ENCODE assay signal across 22 mouse cellular contexts in the genomic region with DNA sequence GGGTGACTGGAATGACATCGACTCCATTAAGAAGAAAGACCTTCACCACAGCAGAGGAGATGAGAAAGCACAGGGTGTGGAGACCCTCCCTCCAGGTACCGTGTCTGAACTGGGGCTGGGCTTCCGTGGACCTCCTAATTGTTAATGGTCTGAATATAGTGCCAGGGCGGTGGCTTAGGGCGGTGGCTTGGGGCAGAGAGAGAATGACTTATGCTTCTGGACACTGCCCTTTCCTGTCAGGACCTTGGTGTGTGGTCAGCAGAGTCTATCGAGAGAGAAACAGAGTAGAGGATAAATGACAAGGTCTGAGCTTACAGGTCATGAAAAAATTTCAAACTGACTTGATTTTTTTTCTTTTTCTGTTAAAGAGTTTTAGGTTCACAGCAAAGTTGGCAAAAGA.
A peak's percentile ranks its signal among the peaks of the same experiment; 100 is the strongest.
DNase-seq lines count a peak whose midpoint lies in the region; ATAC-seq and TF ChIP-seq lines count a peak whose summit lies in the region.
"Had no signal": no experiment of that assay in that cellular context is flagged by ENCODE, and none has a peak within 500 bp of the region (broad histone marks: within the 10 kb centered on the region; RNA-seq: fewer than 3 reads in every experiment).

No protein-coding gene starts in this region.

- H3K27me3 ChIP-seq in heart, embryonic 12.5 days (replicated peaks) = no peaks in the 10 kb centered on the region
- no peaks in the 10 kb centered on the region for H3K27me3 ChIP-seq in hindbrain, embryonic 10.5 days (ENCODE audit: insufficient read depth, poor library complexity, severe bottlenecking)
- H3K27me3 ChIP-seq in hindbrain, embryonic 11.5 days (ENCODE audit: control insufficient read depth, insufficient read depth, low read length) = no peaks in the 10 kb centered on the region
- no peaks in the 10 kb centered on the region for H3K27me3 ChIP-seq in midbrain, embryonic 10.5 days (ENCODE audit: low read depth, poor library complexity, severe bottlenecking)
- H3K27me3 ChIP-seq in midbrain, postnatal 0 days (ENCODE audit: insufficient read depth, low read length) = no peaks in the 10 kb centered on the region
- H3K27me3 ChIP-seq: embryonic facial prominence, embryonic 12.5 days; hindbrain, embryonic 12.5 days had no signal

- 77% methylated on average over 6 of the region's 6 CpGs for WGBS in heart, embryonic 12.5 days
- WGBS in hindbrain, embryonic 10.5 days = 88% methylated on average over 6 of the region's 6 CpGs
- 91% methylated on average over 6 of the region's 6 CpGs for WGBS in hindbrain, embryonic 11.5 days
- WGBS in midbrain, embryonic 10.5 days = 88% methylated on average over 6 of the region's 6 CpGs
- 90% methylated on average over 6 of the region's 6 CpGs for WGBS in midbrain, postnatal 0 days

- DNase-seq in heart, postnatal 14 days = no peak
- DNase-seq in hindbrain, embryonic 10.5 days (ENCODE audit: low spot score) = no peak
- DNase-seq in hindbrain, embryonic 11.5 days (ENCODE audit: low spot score) = no peak
- no peak for DNase-seq in midbrain, embryonic 10.5 days (ENCODE audit: low spot score)
- DNase-seq in midbrain, postnatal 0 days (ENCODE audit: low spot score) = no peak
- DNase-seq in layer of hippocampus, adult 11-12 months (ENCODE audit: low spot score) = no peak
- DNase-seq: cerebellum, adult 2 months; cerebellum, postnatal 25 days; forebrain, postnatal 0 days; kidney, adult 2 months; lung, adult 2 months; lung, postnatal 36 days; thymus, adult 18-20 months; thymus, postnatal 4 days had no signal

- no peaks in the 10 kb centered on the region for H3K9me3 ChIP-seq in heart, embryonic 12.5 days (replicated peaks)
- no peaks in the 10 kb centered on the region for H3K9me3 ChIP-seq in hindbrain, embryonic 10.5 days
- H3K9me3 ChIP-seq in hindbrain, embryonic 11.5 days (ENCODE audit: control insufficient read depth, low read length) = no peaks in the 10 kb centered on the region
- no peaks in the 10 kb centered on the region for H3K9me3 ChIP-seq in midbrain, embryonic 10.5 days (replicated peaks)
- no peaks in the 10 kb centered on the region for H3K9me3 ChIP-seq in midbrain, postnatal 0 days (ENCODE audit: low read length)
- H3K9me3 ChIP-seq: embryonic facial prominence, embryonic 12.5 days; hindbrain, embryonic 12.5 days had no signal

- no peak overlapping the region for H3K4me3 ChIP-seq in heart, embryonic 12.5 days
- H3K4me3 ChIP-seq in hindbrain, embryonic 10.5 days = no peak overlapping the region
- H3K4me3 ChIP-seq in hindbrain, embryonic 11.5 days (ENCODE audit: low read depth, low read length) = no peak overlapping the region
- no peak overlapping the region for H3K4me3 ChIP-seq in midbrain, embryonic 10.5 days
- no peak overlapping the region for H3K4me3 ChIP-seq in midbrain, postnatal 0 days (ENCODE audit: low read depth, low read length)
- H3K4me3 ChIP-seq: embryonic facial prominence, embryonic 12.5 days; hindbrain, embryonic 12.5 days; left cerebral cortex, adult 2 months had no signal

- no peak overlapping the region for H3K4me2 ChIP-seq in heart, embryonic 12.5 days
- H3K4me2 ChIP-seq in hindbrain, embryonic 11.5 days (replicated peaks; ENCODE audit: low read depth, low read length) = no peak overlapping the region
- H3K4me2 ChIP-seq in midbrain, postnatal 0 days (ENCODE audit: low read depth, low read length, poor library complexity, severe bottlenecking) = no peak overlapping the region
- H3K4me2 ChIP-seq: embryonic facial prominence, embryonic 12.5 days; hindbrain, embryonic 12.5 days; midbrain, embryonic 11.5 days had no signal

- H3K9ac ChIP-seq in heart, embryonic 12.5 days = no peak overlapping the region
- no peak overlapping the region for H3K9ac ChIP-seq in hindbrain, embryonic 11.5 days (ENCODE audit: low read depth, low read length)
- H3K9ac ChIP-seq in midbrain, postnatal 0 days (replicated peaks; ENCODE audit: low read length, poor library complexity, severe bottlenecking) = no peak overlapping the region
- H3K9ac ChIP-seq: embryonic facial prominence, embryonic 12.5 days; forebrain, postnatal 0 days; hindbrain, embryonic 12.5 days had no signal

- TF ChIP-seq CTCF in midbrain, postnatal 0 days (IDR thresholded peaks at IDR 0.05) = no peak

- intact Hi-C loops in heart, postnatal 14 days (cut with DNase I) = no loop called here

- ATAC-seq in heart, embryonic 12.5 days (ENCODE audit: insufficient number of reproducible peaks, low FRiP score) = no peak
- ATAC-seq in hindbrain, embryonic 11.5 days (ENCODE audit: low FRiP score) = no peak
- no peak for ATAC-seq in midbrain, postnatal 0 days (ENCODE audit: low FRiP score)
- no peak for ATAC-seq in activated CD4-positive, CD25-positive, alpha-beta regulatory T cell, adult 4 months
- ATAC-seq: forebrain, postnatal 0 days; inflammation-experienced regulatory T-cells, adult 6 months had no signal

- 0 out of 2 replicates have a peak, but pooled peaks cover 11% of the 10 kb centered on the region for H3K36me3 ChIP-seq in heart, embryonic 12.5 days
- peaks cover 28% of the 10 kb centered on the region for H3K36me3 ChIP-seq in hindbrain, embryonic 10.5 days
- H3K36me3 ChIP-seq in hindbrain, embryonic 11.5 days (ENCODE audit: control insufficient read depth, insufficient read depth, low read length) = no peaks in the 10 kb centered on the region
- H3K36me3 ChIP-seq in midbrain, embryonic 10.5 days = peaks cover 37% of the 10 kb centered on the region
- H3K36me3 ChIP-seq in midbrain, postnatal 0 days (ENCODE audit: insufficient read depth, low read length) = no peaks in the 10 kb centered on the region; the same call in 1 of the 2 replicates

- H3K27ac ChIP-seq in heart, embryonic 12.5 days (ENCODE audit: poor library complexity, severe bottlenecking) = peak overlapping the region; percentile 67
- peak overlapping the region; percentile 76 for H3K27ac ChIP-seq in hindbrain, embryonic 10.5 days
- H3K27ac ChIP-seq in hindbrain, embryonic 11.5 days (ENCODE audit: low read depth, low read length) = no peak overlapping the region
- peak overlapping the region; percentile 3; the same call in 1 of the 2 replicates for H3K27ac ChIP-seq in midbrain, embryonic 10.5 days (replicated peaks)
- H3K27ac ChIP-seq in midbrain, postnatal 0 days (ENCODE audit: low read depth, low read length) = no peak overlapping the region
- H3K27ac ChIP-seq: embryonic facial prominence, embryonic 12.5 days; kidney, postnatal 0 days; left cerebral cortex, adult 2 months had no signal

- peaks cover 35% of the 10 kb centered on the region for H3K4me1 ChIP-seq in heart, embryonic 12.5 days (replicated peaks)
- peaks cover 28% of the 10 kb centered on the region for H3K4me1 ChIP-seq in hindbrain, embryonic 10.5 days (replicated peaks)
- no peaks in the 10 kb centered on the region; the same call in 1 of the 2 replicates for H3K4me1 ChIP-seq in hindbrain, embryonic 11.5 days (replicated peaks; ENCODE audit: control insufficient read depth, insufficient read depth, low read length)
- peaks cover 30% of the 10 kb centered on the region for H3K4me1 ChIP-seq in midbrain, embryonic 10.5 days
- 0 out of 2 replicates have a peak, but pooled peaks cover 3% of the 10 kb centered on the region for H3K4me1 ChIP-seq in midbrain, postnatal 0 days (ENCODE audit: insufficient read depth, low read length)

Comparison
In these comparisons a context has a peak if more than half of its experiments do, and no peak if none do; other contexts are left out.
1. H3K27ac ChIP-seq: peak in heart, embryonic 12.5 days (single experiment), hindbrain, embryonic 10.5 days (single experiment) and midbrain, embryonic 10.5 days (single experiment); none in hindbrain, embryonic 11.5 days (single experiment) and midbrain, postnatal 0 days (single experiment).